Mouse (Mus musculus): ENCODE results near the gene Brca1.
"Not testable (repeated sequence)": the region's sequence is repeated elsewhere in the genome, so short reads cannot be mapped to it uniquely, and the experiment has no call there.

The Brca1 gene

DNA sequence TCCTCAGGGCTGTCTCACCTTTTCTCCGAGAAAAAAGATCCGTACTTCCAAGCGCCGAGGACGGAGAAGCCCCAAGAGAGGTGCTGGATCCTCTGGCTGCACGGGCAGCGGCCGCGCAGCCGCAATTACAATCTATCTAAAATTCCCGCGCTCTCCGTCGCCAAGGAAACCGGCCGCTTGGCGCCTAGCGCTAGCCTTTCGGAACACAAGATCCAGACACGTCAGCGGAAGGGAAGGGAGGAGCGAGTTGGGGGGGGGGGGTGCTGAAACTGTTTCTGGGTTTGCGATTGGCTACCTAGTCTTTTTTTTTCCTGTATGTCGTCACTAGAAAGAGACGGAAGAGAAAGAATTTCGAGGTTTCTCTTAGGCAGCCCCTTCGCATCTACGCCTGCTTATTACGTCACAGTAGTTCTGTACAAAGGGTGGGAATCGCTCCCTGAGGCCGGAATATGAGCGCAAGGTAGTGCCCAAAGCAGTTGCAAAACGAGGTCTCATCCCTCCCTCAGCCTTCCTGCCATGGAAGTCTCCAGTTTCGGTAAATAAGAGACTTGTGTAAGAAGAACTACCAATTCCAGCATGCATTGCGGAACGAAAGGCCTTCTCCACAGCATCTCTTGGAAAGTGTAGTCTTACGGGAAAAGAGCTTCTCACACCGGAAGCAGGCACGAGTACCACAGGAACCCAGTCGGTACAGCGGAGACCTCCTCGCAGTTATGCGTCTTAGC is at the start of gene Brca1, which contains the start of gene Nbr1:
Gene Brca1, minus strand, starts transcription at position 205 of the 725 bp plus-strand sequence.
Gene Nbr1, plus strand, starts transcription at position 399 of the 725 bp plus-strand sequence.
- DNase-seq, result peak; percentile 99

DNA sequence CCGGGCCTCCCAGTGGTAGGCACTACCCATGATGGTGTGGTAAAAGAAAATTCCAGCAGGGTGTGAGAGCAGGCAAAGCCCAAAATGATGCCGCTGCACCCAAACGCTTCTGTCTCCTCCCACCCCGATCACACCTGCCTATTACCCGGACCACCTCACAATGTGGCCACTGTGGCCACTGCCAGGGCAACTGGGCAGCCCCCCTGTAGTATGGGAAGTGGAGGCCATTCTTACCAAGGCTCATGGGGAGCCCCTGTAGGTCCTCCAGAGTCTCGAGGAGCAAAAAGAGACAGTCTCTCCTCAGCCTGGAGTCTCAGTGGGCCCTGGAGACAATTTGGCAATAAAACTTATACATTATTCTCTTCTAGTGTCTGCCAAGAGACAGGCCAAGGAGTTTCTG is 47.4 kb upstream of the Brca1 start, which contains the start of gene Gm11634:
Gene Gm11634, minus strand, starts transcription at position 101 of the 400 bp plus-strand sequence.
- DNase-seq, result no peak

DNA sequence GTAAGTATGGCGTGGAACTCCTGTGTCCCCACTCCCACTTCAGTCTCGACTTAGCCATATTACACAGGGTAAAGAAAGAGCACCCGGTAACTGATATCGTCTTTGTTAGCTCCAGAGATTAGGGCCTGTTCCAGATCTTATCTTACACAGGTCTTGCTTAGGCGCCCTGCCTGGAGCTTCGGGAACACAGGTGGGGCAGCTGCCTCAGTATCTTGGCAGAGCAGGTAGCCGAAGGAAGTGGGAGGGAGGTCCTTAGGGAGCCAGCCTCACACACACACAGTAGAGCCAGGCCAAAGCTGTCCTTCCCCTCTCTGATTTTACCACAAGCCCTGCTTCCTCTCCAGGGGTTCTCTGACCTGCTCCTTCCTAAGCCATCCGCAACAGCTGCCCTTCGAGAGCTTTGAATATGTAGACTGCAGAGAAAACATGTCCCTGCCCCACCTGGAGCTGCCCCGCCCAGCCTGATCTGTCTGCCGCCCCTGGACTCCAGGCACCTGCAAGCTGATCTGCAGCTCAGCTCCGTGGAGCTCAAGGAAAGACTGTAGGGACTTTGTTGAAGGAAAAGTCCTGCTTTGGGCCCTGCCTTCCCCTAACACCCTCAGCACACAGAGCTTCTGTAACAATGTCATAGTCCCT is 38.4 kb upstream of the Brca1 start:
- no peak for DNase-seq

DNA sequence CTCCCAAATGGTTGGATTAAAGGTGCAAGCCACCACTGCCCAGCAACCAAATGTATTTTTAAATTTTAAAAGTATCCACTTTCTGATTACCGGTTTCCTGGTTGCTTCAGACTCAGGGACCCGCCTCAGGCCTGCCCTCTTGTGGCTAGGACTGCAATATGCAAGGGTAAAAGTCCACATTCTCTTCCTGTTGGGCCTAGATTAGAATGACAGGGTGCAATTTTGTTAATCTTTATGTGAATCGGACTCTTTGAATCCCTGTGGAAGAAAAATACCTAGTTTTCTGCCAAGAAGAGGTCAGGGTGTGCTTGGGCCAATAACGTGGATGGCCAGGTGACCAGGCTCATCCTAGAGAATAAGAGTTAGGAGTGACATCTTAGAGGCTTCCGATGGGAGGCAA is 37.7 kb upstream of the Brca1 start:
- DNase-seq, result no peak

DNA sequence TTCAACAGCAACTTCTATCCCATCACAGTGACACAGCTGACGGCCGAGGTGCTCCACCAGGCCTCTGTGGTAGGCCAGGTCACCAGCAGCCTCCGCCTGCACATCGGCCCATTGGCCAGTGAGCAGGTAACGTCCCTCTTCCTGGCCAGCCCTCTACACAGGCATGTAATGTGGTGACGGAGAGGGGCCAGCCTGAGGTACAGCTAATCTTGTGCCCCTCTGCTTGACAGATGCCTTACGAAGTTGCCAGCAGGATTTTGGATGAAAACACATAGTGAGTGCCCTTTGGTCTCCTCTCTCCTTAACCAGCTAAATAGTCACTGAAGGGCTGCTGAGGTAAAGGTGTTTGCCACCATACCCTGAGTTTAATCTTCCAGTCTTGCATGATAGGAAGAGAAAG is 37.1 kb upstream of the Brca1 start:
- DNase-seq, result peak; percentile 84

DNA sequence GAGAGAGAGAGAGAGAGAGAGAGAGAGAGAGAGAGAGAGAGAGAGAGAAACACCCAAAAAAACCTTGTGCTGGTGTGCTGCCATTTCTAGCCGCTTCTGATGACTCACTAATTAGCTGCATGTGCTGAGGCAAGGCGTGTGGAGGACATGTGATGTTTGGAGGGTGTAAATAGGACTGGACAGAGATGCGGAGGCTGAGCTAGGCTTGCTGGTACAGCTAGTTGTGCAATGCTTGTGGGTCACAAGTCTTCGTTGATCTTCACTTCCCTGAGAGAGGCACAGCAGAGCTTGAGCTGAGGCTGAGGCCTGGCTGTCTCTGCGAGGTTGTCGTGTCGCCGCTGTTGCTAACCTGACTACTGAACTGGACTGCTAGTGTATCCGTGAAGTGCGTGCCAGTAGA is 35.9 kb upstream of the Brca1 start:
- peak; percentile 96 for DNase-seq

DNA sequence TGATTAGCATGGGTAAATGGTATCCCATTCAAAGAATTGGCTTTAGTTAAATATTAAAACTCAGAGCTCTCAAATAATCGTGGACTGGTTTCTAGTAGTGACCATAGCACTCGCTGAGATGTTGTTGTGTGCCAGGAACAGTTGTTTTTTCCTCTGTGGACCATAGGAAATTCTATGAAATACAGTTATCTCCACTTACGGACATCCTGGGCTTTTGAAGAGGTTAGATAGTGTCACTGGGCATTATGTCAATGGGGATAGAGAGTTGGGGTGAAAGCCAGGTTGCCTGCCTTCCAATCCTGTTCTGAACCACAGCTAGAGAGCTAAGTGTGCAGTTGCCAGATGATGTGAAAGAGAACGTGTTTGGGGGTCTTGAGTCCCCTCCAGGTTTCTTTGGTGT is 34.0 kb upstream of the Brca1 start:
- no peak for DNase-seq

DNA sequence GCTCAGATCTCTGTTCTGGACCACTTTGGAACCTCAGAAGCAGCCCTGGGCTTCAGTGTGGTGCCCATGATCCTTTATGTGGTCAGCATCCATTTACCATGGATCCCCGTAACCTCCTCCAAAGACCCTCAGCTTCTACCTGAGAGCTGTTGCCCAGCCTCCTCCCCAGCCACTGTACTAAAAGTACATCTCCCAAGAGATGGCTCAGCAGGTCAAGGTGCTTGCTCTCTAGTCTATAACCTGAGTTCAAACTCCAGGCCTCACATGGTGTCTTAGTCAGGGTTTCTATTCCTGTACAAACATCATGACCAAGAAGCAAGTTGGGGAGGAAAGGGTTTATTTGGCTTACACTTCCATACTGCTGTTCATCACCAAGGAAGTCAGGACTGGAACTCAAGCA is 33.3 kb upstream of the Brca1 start:
- DNase-seq, result not testable (repeated sequence)

DNA sequence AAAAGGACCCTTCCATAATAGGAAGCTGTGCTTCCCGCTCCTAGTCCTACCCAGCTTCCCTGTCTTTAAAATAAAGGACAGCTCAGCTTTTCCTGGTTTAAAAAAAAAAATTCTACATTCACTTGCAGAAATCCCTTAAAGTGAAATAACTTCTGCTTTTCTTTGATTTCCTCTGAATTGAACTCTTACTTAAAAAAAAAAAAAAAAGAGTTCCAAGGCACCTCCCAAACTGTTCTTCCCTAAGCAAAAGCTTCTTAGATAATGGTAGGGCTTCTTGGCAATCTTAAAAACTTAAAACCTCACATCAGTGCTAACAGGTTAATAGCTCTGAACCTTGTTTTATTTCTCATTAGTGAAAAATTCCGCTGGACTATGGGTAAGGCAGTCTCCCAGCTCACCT is 31.4 kb upstream of the Brca1 start:
- no peak for DNase-seq

DNA sequence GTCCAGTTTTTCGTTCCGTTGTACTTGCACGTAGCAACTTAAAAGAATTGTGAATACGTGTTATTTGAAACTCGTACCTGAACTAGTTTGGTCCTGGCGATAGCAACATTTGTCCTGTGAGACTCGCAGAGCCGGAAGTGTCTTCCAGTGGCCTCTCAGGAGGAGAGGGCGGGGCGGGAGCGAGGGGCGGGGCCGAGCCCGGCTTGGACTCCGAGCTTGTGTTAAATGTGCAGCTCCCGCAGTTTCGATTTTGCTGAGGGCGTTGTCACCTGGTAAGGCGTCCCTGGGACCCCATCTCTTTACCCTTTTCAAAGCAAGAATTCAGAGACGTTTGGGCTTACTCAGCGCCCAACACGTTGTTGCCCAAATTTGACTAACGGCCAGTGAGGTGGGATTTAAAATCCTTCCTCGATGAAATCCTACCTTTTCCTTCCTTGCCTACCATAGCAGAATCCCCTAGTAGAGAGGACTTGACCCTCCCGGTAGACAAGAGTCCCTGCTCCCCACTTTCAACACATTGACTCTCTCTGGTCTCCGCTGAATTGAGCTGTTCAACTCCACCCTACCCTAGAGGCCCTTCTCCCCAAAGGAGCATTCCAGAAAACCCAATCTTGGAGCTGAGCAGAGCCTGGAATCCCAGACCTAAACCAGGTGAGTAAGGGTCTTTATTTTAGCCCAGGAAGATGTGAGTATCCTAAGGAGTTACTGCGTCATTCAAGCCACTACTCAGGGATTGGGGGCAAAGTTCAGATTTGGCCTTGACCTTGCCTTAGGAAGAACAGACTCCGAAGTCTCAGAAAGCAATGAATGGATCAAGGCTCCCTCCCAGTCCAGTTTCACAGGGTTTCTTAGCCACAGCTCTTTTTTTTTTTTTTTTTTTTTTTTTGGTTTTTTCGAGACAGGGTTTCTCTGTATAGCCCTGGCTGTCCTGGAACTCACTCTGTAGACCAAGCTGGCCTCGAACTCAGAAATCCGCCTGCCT is 30.6 kb upstream of the Brca1 start, which contains the start of gene Tmem106a:
Gene Tmem106a, plus strand, starts transcription at position 189 of the 982 bp plus-strand sequence.
- DNase-seq, result peak; percentile 98

DNA sequence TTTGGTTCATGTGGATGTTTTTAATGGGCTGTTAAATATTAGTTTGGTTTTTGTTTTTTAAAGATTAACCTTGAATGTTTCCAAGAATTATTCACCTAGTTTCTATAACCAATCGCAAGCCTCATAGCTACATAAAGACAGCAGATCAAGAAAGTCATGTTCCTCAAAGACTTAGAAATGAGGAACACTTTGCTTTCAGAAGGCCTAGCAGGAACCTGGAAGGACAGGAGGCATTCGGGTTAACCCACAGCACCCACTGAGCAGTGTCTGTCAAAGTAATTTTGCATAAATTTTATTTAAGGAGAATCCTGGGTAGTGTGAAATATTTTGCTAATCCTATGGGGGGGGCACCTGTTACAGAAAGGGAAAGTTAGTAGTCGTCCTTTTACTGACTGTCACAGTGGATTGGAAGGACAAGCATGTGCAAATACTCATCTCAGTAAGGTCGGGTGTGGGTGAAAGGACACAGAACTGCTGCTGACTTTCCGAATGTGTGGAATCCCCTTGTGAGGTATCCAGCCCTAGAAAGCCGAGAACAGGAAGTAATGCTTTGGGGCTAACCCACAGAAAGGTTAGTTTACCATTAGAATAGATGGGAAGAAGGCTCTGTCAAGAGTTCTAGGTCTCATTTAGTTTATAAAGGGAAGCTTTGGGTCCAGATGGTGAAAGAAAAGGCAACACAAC is 29.5 kb upstream of the Brca1 start:
- DNase-seq, result no peak

DNA sequence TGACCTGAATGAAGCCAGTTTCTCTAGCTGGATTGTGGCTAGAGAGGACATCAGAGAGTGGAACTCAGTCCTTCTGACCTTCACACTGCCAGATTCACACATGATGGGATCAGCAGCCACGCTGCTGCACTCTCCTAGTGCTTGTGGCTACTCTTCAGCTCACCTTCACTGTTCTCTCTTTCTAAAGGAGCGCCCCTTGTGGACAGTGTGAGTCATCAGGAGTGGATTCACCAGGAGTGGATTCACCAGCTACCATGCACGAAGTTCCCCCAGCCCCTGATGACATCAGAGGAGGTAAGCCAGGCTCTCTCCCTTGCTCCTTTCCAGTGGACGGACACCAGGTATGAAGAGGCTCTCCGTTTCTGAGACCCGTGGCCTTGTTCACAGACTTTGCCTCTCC is 24.4 kb upstream of the Brca1 start:
- DNase-seq, result no peak

DNA sequence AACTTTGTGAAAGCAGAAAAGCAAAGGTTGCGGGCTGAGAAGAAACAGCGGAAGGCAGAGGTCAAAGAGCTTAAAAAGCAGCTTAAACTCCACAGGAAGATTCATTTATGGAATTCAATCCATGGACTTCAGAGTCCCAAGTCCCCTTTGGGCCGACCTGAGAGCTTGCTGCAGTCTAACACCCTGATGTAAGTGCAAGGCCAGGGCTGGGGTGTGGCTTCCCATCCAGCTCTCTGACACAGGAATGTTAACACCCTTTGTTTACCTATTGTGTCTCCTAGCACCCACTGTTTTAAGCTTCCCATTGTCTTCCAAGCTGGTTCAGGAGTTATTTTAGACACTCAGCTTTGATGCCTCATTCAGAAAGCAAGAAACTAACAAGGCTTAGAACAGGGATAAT is 16.7 kb upstream of the Brca1 start:
- DNase-seq, result no peak

DNA sequence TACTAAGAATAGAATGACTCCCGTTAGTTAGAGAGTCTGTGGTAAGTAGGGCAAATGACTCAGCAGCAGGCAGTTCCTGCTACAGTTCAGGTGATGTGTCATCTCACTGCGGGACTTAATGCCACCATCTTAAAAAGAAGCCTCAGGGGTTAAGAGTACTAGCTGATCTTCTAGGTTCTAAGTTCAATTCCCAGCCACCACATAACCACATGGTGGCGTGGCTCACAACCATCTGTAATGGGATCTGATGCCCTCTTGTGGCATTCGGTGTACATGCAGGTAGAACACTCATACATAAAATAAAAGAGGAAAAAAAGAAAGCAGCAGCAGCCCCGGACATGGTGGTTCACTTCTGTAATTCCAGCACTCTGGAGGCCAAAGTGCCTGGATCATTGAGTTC is 10.6 kb upstream of the Brca1 start:
- no peak for DNase-seq

DNA sequence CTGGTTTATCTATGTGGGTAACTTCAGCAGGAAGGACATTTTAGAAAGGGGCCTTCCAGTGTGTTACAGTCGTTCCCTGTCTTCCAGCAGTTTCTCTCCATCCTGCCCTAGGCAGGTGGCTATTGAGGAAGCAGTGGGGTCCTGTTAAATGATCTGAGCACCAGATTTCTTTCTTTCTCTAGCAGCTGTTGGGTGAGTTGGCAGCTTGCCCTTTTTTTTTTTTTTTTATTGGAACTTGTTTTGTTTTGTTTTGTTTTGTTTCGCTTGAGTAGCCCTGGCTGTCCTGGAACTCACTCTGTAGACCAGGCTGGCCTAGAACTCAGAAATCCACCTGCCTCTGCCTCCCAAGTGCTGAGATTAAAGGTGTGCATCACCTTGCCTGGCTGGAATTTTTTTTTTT is 5.2 kb upstream of the Brca1 start:
- DNase-seq, result no peak

DNA sequence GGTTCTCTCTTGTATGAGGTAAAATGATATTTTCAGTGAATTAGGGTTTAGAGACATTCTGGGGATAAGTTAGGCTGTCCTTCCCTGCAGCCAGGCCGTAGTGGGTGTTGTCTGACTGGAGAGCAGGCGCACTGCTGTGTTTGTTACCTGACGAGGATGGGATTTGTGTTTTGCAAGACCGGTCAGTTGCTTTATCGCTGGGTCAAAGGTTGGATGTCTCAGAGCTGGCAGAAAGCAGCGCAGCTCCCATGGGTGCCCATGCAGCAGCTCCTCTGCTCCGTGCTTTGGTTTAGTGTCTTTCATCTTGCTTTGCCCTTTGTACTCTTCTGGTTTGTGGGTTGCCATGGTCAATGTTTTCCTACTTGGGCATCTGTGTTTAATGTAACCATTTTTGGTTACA is 4.8 kb upstream of the Brca1 start:
- no peak for DNase-seq

DNA sequence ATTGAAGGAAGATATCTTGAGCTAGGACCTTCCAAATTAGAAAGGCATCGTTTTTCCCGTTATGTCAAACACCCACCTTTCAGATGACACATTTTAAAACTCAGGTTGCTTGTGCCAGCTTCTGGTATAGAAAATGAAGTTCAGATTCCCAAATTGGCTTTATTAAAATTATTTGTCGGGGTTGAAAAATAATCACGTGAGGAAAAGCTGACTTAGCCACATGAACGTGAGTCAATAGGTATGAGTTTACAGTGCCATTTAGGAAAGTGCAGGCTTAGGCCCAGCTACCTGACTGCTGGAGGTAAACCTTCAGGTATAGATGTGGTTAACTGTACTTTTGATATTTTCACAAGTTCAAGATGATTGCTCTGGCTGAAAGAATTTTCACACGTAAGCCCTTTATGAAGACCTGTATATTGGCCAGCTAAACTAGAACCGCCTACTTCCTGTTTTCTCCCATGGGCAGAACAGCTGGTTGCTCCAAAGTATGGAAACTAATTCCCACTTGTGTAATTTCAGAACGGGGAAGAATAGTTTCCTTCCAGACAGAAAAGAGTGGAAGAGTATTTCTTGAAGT is 1.7 kb upstream of the Brca1 start:
- DNase-seq, result peak; percentile 87

DNA sequence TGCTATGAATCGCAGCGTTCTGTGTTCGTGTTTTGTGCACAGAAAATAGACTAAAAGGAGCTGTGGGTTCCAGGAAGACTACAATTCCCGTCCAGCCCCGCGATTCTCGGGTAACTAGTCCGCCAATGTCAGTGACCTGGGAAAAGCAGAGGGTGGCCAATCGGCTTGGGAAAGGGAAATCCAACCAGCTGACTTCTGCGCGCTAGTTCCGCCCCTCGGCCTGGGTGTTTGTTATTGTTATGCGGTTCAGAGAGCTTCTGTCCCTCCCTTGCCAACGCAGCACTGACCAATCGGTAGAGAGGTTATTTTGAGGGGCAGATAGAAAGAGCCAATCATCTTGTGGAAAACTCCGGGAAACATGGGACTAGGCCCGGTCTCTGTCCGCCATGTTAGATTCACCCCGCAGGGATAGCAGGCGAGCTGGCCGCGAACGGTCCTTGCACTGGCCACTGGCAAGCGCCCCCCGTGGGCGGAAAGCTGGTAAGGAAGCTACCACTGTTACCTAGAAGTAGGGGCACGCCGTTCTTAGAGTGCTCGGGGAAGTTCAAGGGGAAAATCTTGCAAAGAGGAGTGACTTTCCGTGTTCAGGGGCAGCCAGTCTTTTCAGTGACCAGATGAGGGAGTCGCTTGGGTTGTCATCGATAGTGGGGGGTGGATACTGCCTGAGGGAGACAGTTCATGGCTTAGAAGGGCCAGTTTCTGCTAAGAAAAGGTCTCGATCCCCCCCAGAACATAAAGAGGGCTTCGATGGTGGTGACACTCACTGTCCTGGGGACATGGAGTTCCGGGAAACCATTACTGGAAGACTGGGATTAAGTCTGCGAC is 933 bp upstream of the Brca1 start:
- peak; percentile 100 for DNase-seq

DNA sequence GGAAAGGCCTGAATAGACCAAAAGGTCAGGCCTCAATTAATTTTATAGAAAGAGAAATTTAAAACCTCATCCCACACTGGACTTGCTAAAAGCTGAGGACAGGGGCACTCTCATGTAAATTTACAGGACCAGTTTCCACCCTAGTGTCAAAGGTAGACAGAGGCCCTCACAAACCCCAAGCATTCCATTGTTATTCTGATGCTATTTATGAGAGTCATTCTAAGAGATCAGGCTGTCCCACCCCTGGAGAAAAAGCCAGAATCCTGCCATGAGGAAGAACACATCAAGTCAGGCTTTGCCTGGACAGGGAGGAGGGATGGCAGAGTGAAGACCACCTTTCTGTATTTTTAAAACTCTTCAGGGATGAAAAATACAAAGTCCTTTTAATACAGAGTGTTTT is 3.2 kb downstream of the Brca1 start:
- DNase-seq, result no peak

DNA sequence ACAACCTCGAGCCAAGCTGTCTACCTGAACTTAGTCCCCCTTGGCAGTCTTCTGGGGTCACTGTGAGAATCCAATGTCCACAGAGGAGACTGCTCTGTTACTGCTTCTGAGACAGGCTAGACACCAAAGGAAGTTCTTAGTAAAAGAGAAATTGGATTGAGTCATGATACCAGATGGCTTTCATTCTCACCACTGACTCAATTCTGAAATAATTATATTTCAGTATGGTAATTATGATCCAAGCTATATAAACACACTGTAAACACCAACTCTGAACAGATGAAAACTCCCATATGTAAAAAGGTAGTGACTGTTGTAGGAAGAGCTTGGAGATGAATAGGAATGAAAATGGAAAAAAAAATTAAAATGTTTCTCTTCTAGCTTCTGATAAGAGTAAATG is 7.6 kb downstream of the Brca1 start:
- DNase-seq, result no peak

DNA sequence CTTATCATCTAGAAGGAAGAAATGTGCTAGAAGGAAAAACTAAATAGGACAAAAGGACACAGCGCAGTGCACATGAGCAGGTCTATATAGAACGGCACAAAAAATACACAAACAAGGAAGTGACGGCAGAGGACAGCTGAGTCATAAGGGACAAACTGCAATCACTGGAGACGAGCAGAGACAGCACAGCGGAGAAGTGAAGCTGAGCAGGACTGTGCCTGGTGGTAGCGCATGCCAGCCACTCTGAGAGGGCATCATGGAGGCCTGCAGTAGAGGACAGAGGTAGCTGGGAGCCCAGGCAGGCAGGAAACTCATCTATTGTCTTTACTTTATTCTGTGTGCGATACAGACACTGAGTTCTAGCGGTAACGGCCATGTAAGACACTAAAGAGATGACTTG is 8.2 kb downstream of the Brca1 start:
- peak; percentile 84 for DNase-seq

All from heart, adult 11 months (tissue).